18 mouse cellular contexts compared by ENCODE assay signal in genomic region chr7:16370596-16370995, GRCm38 (mm10). TPM values are rescaled to one million over a fixed set of nuclear protein-coding genes. Genes with fewer than 3 reads are reported as not detected.
DNase-seq lines count a peak whose midpoint lies in the region; ATAC-seq and TF ChIP-seq lines count a peak whose summit lies in the region.
"Had no signal": no experiment of that assay in that cellular context is flagged by ENCODE, and none has a peak within 500 bp of the region (broad histone marks: within the 10 kb centered on the region; RNA-seq: fewer than 3 reads in every experiment).

No protein-coding gene starts in this region.

- no peak overlapping the region; the same call in 1 of the 2 replicates for H3K27ac ChIP-seq in kidney, adult 2 months (ENCODE audit: insufficient read depth, low read depth, low read length)
- H3K27ac ChIP-seq in kidney, embryonic 16.5 days (ENCODE audit: low read length) = no peak overlapping the region
- peak overlapping the region; percentile 88; the same call in 1 of the 2 replicates for H3K27ac ChIP-seq in stomach, embryonic 16.5 days (ENCODE audit: low read length)
- no peak overlapping the region for H3K27ac ChIP-seq in stomach, postnatal 0 days (replicated peaks)
- H3K27ac ChIP-seq in forebrain, embryonic 13.5 days = no peak overlapping the region
- H3K27ac ChIP-seq: embryonic facial prominence, embryonic 13.5 days; forebrain, embryonic 12.5 days; hindbrain, embryonic 10.5 days; hindbrain, embryonic 14.5 days had no signal

- no peaks in the 10 kb centered on the region for H3K9me3 ChIP-seq in kidney, embryonic 16.5 days (ENCODE audit: low read length)
- H3K9me3 ChIP-seq in stomach, embryonic 16.5 days (replicated peaks; ENCODE audit: control insufficient read depth, low read length) = no peaks in the 10 kb centered on the region
- H3K9me3 ChIP-seq in stomach, postnatal 0 days (ENCODE audit: control insufficient read depth, low read length) = no peaks in the 10 kb centered on the region
- H3K9me3 ChIP-seq in forebrain, embryonic 13.5 days (replicated peaks) = no peaks in the 10 kb centered on the region
- H3K9me3 ChIP-seq: embryonic facial prominence, embryonic 13.5 days; forebrain, embryonic 12.5 days; heart, embryonic 12.5 days; hindbrain, embryonic 10.5 days had no signal

- no peak overlapping the region for H3K4me3 ChIP-seq in kidney, adult 2 months (ENCODE audit: insufficient read depth, low read depth, low read length)
- no peak overlapping the region for H3K4me3 ChIP-seq in kidney, embryonic 16.5 days (ENCODE audit: low read length)
- no peak overlapping the region for H3K4me3 ChIP-seq in stomach, embryonic 16.5 days (replicated peaks; ENCODE audit: low read length)
- H3K4me3 ChIP-seq in stomach, postnatal 0 days (ENCODE audit: low read depth, low read length) = no peak overlapping the region
- H3K4me3 ChIP-seq in forebrain, embryonic 13.5 days = no peak overlapping the region
- H3K4me3 ChIP-seq: embryonic facial prominence, embryonic 13.5 days; forebrain, embryonic 12.5 days; heart, embryonic 12.5 days; hindbrain, embryonic 10.5 days had no signal

- no peak for TF ChIP-seq CTCF in kidney, adult 2 months (conservative IDR thresholded peaks at IDR 0.05; ENCODE audit: insufficient read depth, insufficient read length, low read depth, low read length)
- TF ChIP-seq CTCF in stomach, postnatal 0 days (IDR thresholded peaks at IDR 0.05; ENCODE audit: low read depth) = no peak

- 42% methylated on average over 2 of the region's 2 CpGs for WGBS in kidney, adult 2 months
- WGBS in kidney, embryonic 16.5 days = 86% methylated on average over 2 of the region's 2 CpGs
- WGBS in stomach, embryonic 16.5 days = 71% methylated on average over 2 of the region's 2 CpGs
- WGBS in stomach, postnatal 0 days = 83% methylated on average over 2 of the region's 2 CpGs
- 95% methylated on average over 2 of the region's 2 CpGs for WGBS in forebrain, embryonic 13.5 days

- no peak overlapping the region for H3K9ac ChIP-seq in kidney, embryonic 16.5 days (replicated peaks; ENCODE audit: low read length)
- H3K9ac ChIP-seq in stomach, embryonic 16.5 days (ENCODE audit: low read length) = no peak overlapping the region
- H3K9ac ChIP-seq in stomach, postnatal 0 days (ENCODE audit: low read length) = no peak overlapping the region
- no peak overlapping the region for H3K9ac ChIP-seq in forebrain, embryonic 13.5 days
- H3K9ac ChIP-seq: embryonic facial prominence, embryonic 13.5 days; forebrain, embryonic 12.5 days; forebrain, postnatal 0 days; heart, embryonic 12.5 days; hindbrain, embryonic 14.5 days had no signal

- no peak for TF ChIP-seq EP300 in stomach, postnatal 0 days (optimal IDR thresholded peaks at IDR 0.05)

- ATAC-seq in kidney, embryonic 16.5 days (ENCODE audit: low FRiP score, low TSS enrichment) = no peak
- ATAC-seq in stomach, embryonic 16.5 days (ENCODE audit: insufficient read depth, low FRiP score) = no peak
- no peak for ATAC-seq in stomach, postnatal 0 days (ENCODE audit: low FRiP score, low TSS enrichment)
- ATAC-seq in forebrain, embryonic 13.5 days = no peak
- ATAC-seq: forebrain, postnatal 0 days had no signal

- peaks cover 17% of the 10 kb centered on the region; the same call in 1 of the 2 replicates for H3K4me1 ChIP-seq in kidney, adult 2 months (ENCODE audit: control insufficient read depth, insufficient read depth, low read length)
- H3K4me1 ChIP-seq in kidney, embryonic 16.5 days (ENCODE audit: insufficient read depth, low read length) = no peaks in the 10 kb centered on the region
- H3K4me1 ChIP-seq in stomach, embryonic 16.5 days (ENCODE audit: control insufficient read depth, insufficient read depth, low read length) = peaks cover 10% of the 10 kb centered on the region; the same call in 1 of the 2 replicates
- H3K4me1 ChIP-seq in stomach, postnatal 0 days (replicated peaks; ENCODE audit: control insufficient read depth, insufficient read depth) = no peaks in the 10 kb centered on the region
- H3K4me1 ChIP-seq in forebrain, embryonic 13.5 days = peaks cover 13% of the 10 kb centered on the region
- H3K4me1 ChIP-seq: embryonic facial prominence, embryonic 13.5 days had no signal

- peak; percentile 83 for DNase-seq in kidney, adult 2 months
- DNase-seq in stomach, postnatal 0 days (ENCODE audit: low spot score) = no peak
- peak; percentile 23 to 52 for DNase-seq in kidney, postnatal 25 days
- no peak for DNase-seq in right cerebral cortex, adult 18-20 months
- DNase-seq: adrenal gland, postnatal 10 days; cerebellum, adult 18-20 months; cerebellum, adult 9-11 months; cerebellum, postnatal 36 days; forebrain, postnatal 0 days; gastrocnemius, postnatal 25 days had no signal

- no peaks in the 10 kb centered on the region for H3K27me3 ChIP-seq in kidney, adult 2 months (replicated peaks; ENCODE audit: control insufficient read depth, insufficient read depth, low read length)
- no peaks in the 10 kb centered on the region for H3K27me3 ChIP-seq in kidney, embryonic 16.5 days (ENCODE audit: insufficient read depth, low read length)
- no peaks in the 10 kb centered on the region for H3K27me3 ChIP-seq in stomach, embryonic 16.5 days (ENCODE audit: control insufficient read depth, insufficient read depth, low read length)
- no peaks in the 10 kb centered on the region for H3K27me3 ChIP-seq in stomach, postnatal 0 days (ENCODE audit: control insufficient read depth, insufficient read depth, low read length)
- no peaks in the 10 kb centered on the region for H3K27me3 ChIP-seq in forebrain, embryonic 13.5 days
- H3K27me3 ChIP-seq: embryonic facial prominence, embryonic 13.5 days; forebrain, embryonic 12.5 days; heart, embryonic 12.5 days had no signal

- H3K36me3 ChIP-seq in kidney, adult 2 months (ENCODE audit: control insufficient read depth, insufficient read depth, low read length) = peaks cover 4% of the 10 kb centered on the region
- H3K36me3 ChIP-seq in kidney, embryonic 16.5 days (ENCODE audit: insufficient read depth, low read length) = peaks cover 71% of the 10 kb centered on the region
- H3K36me3 ChIP-seq in stomach, embryonic 16.5 days (ENCODE audit: control insufficient read depth, insufficient read depth, low read length) = peaks cover 12% of the 10 kb centered on the region
- 0 out of 2 replicates have a peak, but pooled peaks cover 2% of the 10 kb centered on the region for H3K36me3 ChIP-seq in stomach, postnatal 0 days (ENCODE audit: control insufficient read depth, insufficient read depth, low read length)
- peaks cover 88% of the 10 kb centered on the region for H3K36me3 ChIP-seq in forebrain, embryonic 13.5 days (ENCODE audit: poor library complexity, severe bottlenecking)

- TF ChIP-seq POLR2A in kidney, adult 2 months (IDR thresholded peaks at IDR 0.05; ENCODE audit: low read depth, low read length) = no peak

- no peak overlapping the region for H3K4me2 ChIP-seq in kidney, embryonic 16.5 days (replicated peaks; ENCODE audit: low read depth, low read length)
- H3K4me2 ChIP-seq in stomach, embryonic 16.5 days (ENCODE audit: low read depth, low read length) = no peak overlapping the region
- no peak overlapping the region for H3K4me2 ChIP-seq in stomach, postnatal 0 days (replicated peaks; ENCODE audit: low read depth)
- H3K4me2 ChIP-seq in forebrain, embryonic 13.5 days = no peak overlapping the region
- H3K4me2 ChIP-seq: embryonic facial prominence, embryonic 13.5 days; forebrain, embryonic 12.5 days; heart, embryonic 12.5 days; hindbrain, embryonic 14.5 days had no signal

RNA-seq across cellular contexts. Expression of gene Sae1, which starts 17.0 kb away (rescaled TPM):
- 23.0 and 29.2 TPM in 2 replicates for polyA plus RNA-seq in kidney, adult 2 months (2012; rRNA removed)
- polyA plus RNA-seq in kidney, embryonic 16.5 days (2015; fragmentation: Nextera tagmentation; extraction: Ambion mirVana) = 337 and 347 TPM in 2 replicates
- 256 and 262 TPM in 2 replicates for polyA plus RNA-seq in stomach, embryonic 16.5 days (2015; fragmentation: Nextera tagmentation; extraction: Ambion mirVana)
- polyA plus RNA-seq in stomach, postnatal 0 days (2015; fragmentation: Nextera tagmentation; extraction: Ambion mirVana) = 119 and 123 TPM in 2 replicates
- polyA plus RNA-seq in forebrain, embryonic 13.5 days (2015; fragmentation: Nextera tagmentation; extraction: Ambion mirVana) = 355 and 370 TPM in 2 replicates

RNA-seq across cellular contexts. Expression of gene Zc3h4, which starts 30.1 kb away (rescaled TPM):
- polyA plus RNA-seq in kidney, adult 2 months (2012; rRNA removed) = 23.9 and 25.9 TPM in 2 replicates
- 14.8 and 14.9 TPM in 2 replicates for polyA plus RNA-seq in kidney, embryonic 16.5 days (2015; fragmentation: Nextera tagmentation; extraction: Ambion mirVana)
- polyA plus RNA-seq in stomach, embryonic 16.5 days (2015; fragmentation: Nextera tagmentation; extraction: Ambion mirVana) = 9.7 and 10.4 TPM in 2 replicates
- 5.9 and 6.2 TPM in 2 replicates for polyA plus RNA-seq in stomach, postnatal 0 days (2015; fragmentation: Nextera tagmentation; extraction: Ambion mirVana)
- polyA plus RNA-seq in forebrain, embryonic 13.5 days (2015; fragmentation: Nextera tagmentation; extraction: Ambion mirVana) = 19.5 and 20.5 TPM in 2 replicates

Comparison
In these comparisons a context has a peak if more than half of its experiments do, and no peak if none do; other contexts are left out.
1. DNase-seq: peak in kidney, adult 2 months (single experiment) and kidney, postnatal 25 days (2 of 2); none in stomach, postnatal 0 days (single experiment) and right cerebral cortex, adult 18-20 months (single experiment).